Mouse (Mus musculus) intestine, postnatal 0 days (tissue): ENCODE results near the gene B230118H07Rik. TPM values are rescaled to one million over a fixed set of nuclear protein-coding genes. Genes with fewer than 3 reads are reported as not detected.

Experiments used
- ATAC-seq: fragments of 200-750 bp; cut with Nextera tagmentation; 2 replicates; pipeline ENCODE4 v1.8.0; 2017; ENCODE audit warnings: mild to moderate bottlenecking, moderate TSS enrichment, moderate library complexity
- H3K27ac ChIP-seq: fragments of 300-500 bp; sonication (generic); 2 replicates; pipeline ENCODE4 v1.5.1; 2014; ENCODE audit warnings: mild to moderate bottlenecking, low read depth, low read length, moderate library complexity
- H3K27me3 ChIP-seq: fragments of 300-500 bp; sonication (generic); replicated peaks from 2 replicates; pipeline ENCODE4 v1.6.1; 2014; ENCODE audit warnings: low read length, mixed read lengths; ENCODE audit not compliant: control insufficient read depth, insufficient read depth
- H3K36me3 ChIP-seq: fragments of 300-500 bp; sonication (generic); 2 replicates; pipeline ENCODE4 v1.6.1; 2014; ENCODE audit warnings: mild to moderate bottlenecking, moderate library complexity; ENCODE audit not compliant: control insufficient read depth, insufficient read depth
- H3K4me1 ChIP-seq: fragments of 300-500 bp; sonication (generic); replicated peaks from 2 replicates; pipeline ENCODE4 v1.6.1; 2014; ENCODE audit warnings: antibody characterized with exemption, low read length, mixed read lengths; ENCODE audit not compliant: control insufficient read depth, insufficient read depth
- H3K4me2 ChIP-seq: fragments of 300-500 bp; sonication (generic); replicated peaks from 2 replicates; pipeline ENCODE4 v1.6.1; 2014; ENCODE audit warnings: low read depth, mild to moderate bottlenecking, moderate library complexity
- H3K4me3 ChIP-seq: fragments of 300-500 bp; sonication (generic); 2 replicates; pipeline ENCODE4 v1.5.1; 2014; ENCODE audit warnings: low read depth, low read length
- H3K9ac ChIP-seq: fragments of 300-500 bp; sonication (generic); 2 replicates; pipeline ENCODE4 v1.6.1; 2014; ENCODE audit warnings: mild to moderate bottlenecking, low read depth, low read length
- H3K9me3 ChIP-seq: fragments of 300-500 bp; sonication (generic); 2 replicates; pipeline ENCODE4 v1.6.1; 2016; ENCODE audit warnings: mixed run types; ENCODE audit not compliant: control insufficient read depth
- CTCF ChIP-seq: sonication (generic); IDR thresholded peaks from 2 replicates; pipeline ENCODE4 v1.5.1; 2016; ENCODE audit warnings: low read depth, mild to moderate bottlenecking, control low read depth, antibody characterized with exemption, moderate library complexity
- WGBS: fragments of 180-500 bp; shearing (Covaris S2); extraction: QIAGEN DNeasy Blood & Tissue Kit; methylation state at CpG from one replicate; pipeline ENCODE4 v1.1.7; 2014; 5-methylcytosine and 5-hydroxymethylcytosine counted together
- polyA plus RNA-seq: library from polyadenylated mRNA; unstranded; fragments of >200 nt; fragmentation: Nextera tagmentation; extraction: Ambion mirVana; gene quantifications from 2 replicates; pipeline ENCODE4 v1.2.1, GENCODE M21; 2015

The B230118H07Rik gene
- polyA plus RNA-seq, 1 experiment from 2014 or later = 33.6 TPM

DNA sequence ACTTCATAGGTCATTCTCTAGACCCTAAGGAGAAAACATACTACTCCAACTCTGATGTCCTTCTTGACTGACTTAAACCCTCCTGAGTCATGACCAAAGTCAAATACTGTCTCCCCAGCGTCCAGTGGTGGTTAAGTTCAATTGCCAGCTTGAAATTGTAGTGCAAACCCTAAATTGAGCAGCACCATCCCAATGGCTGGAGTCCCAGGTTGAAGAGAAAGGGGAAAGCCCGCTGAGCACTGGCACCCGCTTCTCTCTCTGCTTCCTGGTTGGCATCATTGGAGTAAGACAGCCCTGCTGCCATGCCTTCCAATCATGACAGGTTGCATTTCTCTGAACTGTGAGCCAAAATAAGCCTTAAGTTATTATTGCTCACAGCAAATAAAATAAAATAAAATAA lies 89.9 kb downstream of the B230118H07Rik start:
- TF ChIP-seq CTCF = no peak
- H3K9ac ChIP-seq = no peak overlapping the region
- no peak for ATAC-seq
- no peak overlapping the region for H3K4me3 ChIP-seq
- H3K27ac ChIP-seq = no peak overlapping the region
- no peaks in the 10 kb centered on the region for H3K4me1 ChIP-seq
- no peaks in the 10 kb centered on the region for H3K9me3 ChIP-seq
- no peak overlapping the region for H3K4me2 ChIP-seq
- no peaks in the 10 kb centered on the region for H3K27me3 ChIP-seq
- WGBS = 86% methylated on average over 3 of the region's 3 CpGs
- 0 out of 2 replicates have a peak, but pooled peaks cover 7% of the 10 kb centered on the region for H3K36me3 ChIP-seq

- ATAC-seq = no peak
These were observed 93.4 kb downstream of the B230118H07Rik start for GRCm38 (mm10) chr2:101555886-101556285.

GRCm38 (mm10) chr2:101553851-101554250 lies 95.5 kb downstream of the B230118H07Rik start:
- H3K4me1 ChIP-seq = no peaks in the 10 kb centered on the region
- no peaks in the 10 kb centered on the region for H3K36me3 ChIP-seq
- 76% methylated on average over 5 of the region's 5 CpGs for WGBS
- H3K9me3 ChIP-seq = no peaks in the 10 kb centered on the region
- no peaks in the 10 kb centered on the region for H3K27me3 ChIP-seq
- no peak for ATAC-seq
- H3K9ac ChIP-seq = no peak overlapping the region
- no peak for TF ChIP-seq CTCF
- no peak overlapping the region for H3K27ac ChIP-seq
- H3K4me3 ChIP-seq = no peak overlapping the region
- no peak overlapping the region for H3K4me2 ChIP-seq

More at GRCm38 (mm10) chr2:101555886-101556285, 93.4 kb downstream of the B230118H07Rik start:
- H3K4me3 ChIP-seq = no peak overlapping the region
- TF ChIP-seq CTCF = no peak
- H3K27ac ChIP-seq = no peak overlapping the region
- 0 out of 2 replicates have a peak, but pooled peaks cover 1% of the 10 kb centered on the region for H3K36me3 ChIP-seq
- no peaks in the 10 kb centered on the region for H3K27me3 ChIP-seq
- H3K9me3 ChIP-seq = no peaks in the 10 kb centered on the region
- no peak overlapping the region for H3K9ac ChIP-seq
- H3K4me2 ChIP-seq = no peak overlapping the region
- no peaks in the 10 kb centered on the region for H3K4me1 ChIP-seq
- 87% methylated on average over 1 of the region's 1 CpGs for WGBS

GRCm38 (mm10) chr2:101552301-101552700 lies 97.0 kb downstream of the B230118H07Rik start:
- H3K4me1 ChIP-seq = no peaks in the 10 kb centered on the region
- no peak for TF ChIP-seq CTCF
- no peak overlapping the region for H3K4me3 ChIP-seq
- no peak overlapping the region for H3K4me2 ChIP-seq
- 86% methylated on average over 8 of the region's 8 CpGs for WGBS
- no peak for ATAC-seq
- no peak overlapping the region for H3K9ac ChIP-seq
- no peaks in the 10 kb centered on the region for H3K27me3 ChIP-seq
- H3K36me3 ChIP-seq = no peaks in the 10 kb centered on the region
- no peaks in the 10 kb centered on the region for H3K9me3 ChIP-seq
- H3K27ac ChIP-seq = no peak overlapping the region

DNA sequence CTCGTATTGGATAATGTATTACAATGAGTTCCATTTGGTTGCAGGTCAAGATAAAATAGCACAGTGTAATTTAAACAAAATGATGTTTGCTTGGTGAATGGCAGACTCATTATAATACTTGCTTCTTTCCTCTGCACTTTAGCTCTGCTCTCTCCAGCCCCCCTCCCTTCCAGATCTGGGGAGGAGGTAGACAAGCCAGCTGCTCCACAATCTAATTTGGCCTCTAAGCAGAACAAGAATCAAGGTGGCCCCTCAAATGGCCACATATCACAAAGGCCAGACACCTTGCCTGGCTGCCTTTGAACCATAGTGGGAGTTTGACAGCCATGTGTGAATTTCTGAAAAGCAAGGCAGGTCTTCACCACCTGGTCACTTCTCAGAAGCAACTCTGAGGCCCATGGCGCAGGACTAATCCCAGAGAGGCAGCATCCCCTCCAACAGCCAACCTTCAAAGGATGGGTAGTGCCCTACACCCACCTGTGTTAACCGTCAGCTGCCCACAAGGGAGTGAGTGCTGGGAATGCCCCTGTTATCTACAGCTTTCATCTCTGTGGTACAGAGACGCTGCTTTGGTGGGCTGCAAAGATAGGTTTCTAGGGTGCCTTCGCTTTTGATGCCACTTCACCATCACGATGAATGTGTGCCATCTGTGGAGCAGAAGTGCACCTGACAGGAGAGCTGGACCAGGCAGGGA lies 98.2 kb downstream of the B230118H07Rik start:
- no peak for TF ChIP-seq CTCF
- Histone ChIP-seq H3K27ac (no peak overlapping the region), H3K36me3 (no peaks in the 10 kb centered on the region), H3K9ac (no peak overlapping the region), H3K9me3 (no peaks in the 10 kb centered on the region), H3K4me1 (no peaks in the 10 kb centered on the region), H3K27me3 (no peaks in the 10 kb centered on the region), H3K4me2 (no peak overlapping the region), H3K4me3 (no peak overlapping the region)
- ATAC-seq = no peak
- WGBS = 74% methylated on average over 6 of the region's 6 CpGs

GRCm38 (mm10) chr2:101550176-101550575 lies 99.2 kb downstream of the B230118H07Rik start:
- no peak for ATAC-seq
- Histone ChIP-seq H3K9ac (no peak overlapping the region), H3K4me3 (no peak overlapping the region), H3K36me3 (no peaks in the 10 kb centered on the region), H3K4me2 (no peak overlapping the region), H3K9me3 (no peaks in the 10 kb centered on the region), H3K27me3 (no peaks in the 10 kb centered on the region), H3K4me1 (no peaks in the 10 kb centered on the region), H3K27ac (no peak overlapping the region)
- WGBS = 38% methylated on average over 2 of the region's 2 CpGs
- no peak for TF ChIP-seq CTCF
